Mouse (Mus musculus) heart, embryonic 13.5 days (tissue): ENCODE results near the gene Pcyt1a. TPM values are rescaled to one million over a fixed set of nuclear protein-coding genes. Genes with fewer than 3 reads are reported as not detected.

Source experiments
- ATAC-seq: fragments of 200-750 bp; cut with Nextera tagmentation; 2 replicates; pipeline ENCODE4 v1.8.0; 2017; ENCODE audit warnings: moderate TSS enrichment; ENCODE audit not compliant: insufficient number of reproducible peaks, low FRiP score, low TSS enrichment; ENCODE audit errors: extremely low read depth
- H3K27ac ChIP-seq: fragments of 300-500 bp; sonication (generic); replicated peaks from 2 replicates; pipeline ENCODE4 v1.5.1; 2015; ENCODE audit warnings: moderate library complexity, mild to moderate bottlenecking, inconsistent platforms
- H3K27me3 ChIP-seq: fragments of 300-500 bp; sonication (generic); replicated peaks from 2 replicates; pipeline ENCODE4 v1.6.1; 2015; ENCODE audit warnings: mild to moderate bottlenecking, inconsistent platforms
- H3K36me3 ChIP-seq: fragments of 300-500 bp; sonication (generic); 2 replicates; pipeline ENCODE4 v1.6.1; 2015; ENCODE audit warnings: mild to moderate bottlenecking, inconsistent platforms
- H3K4me1 ChIP-seq: fragments of 300-500 bp; sonication (generic); 2 replicates; pipeline ENCODE4 v1.6.1; 2015; ENCODE audit warnings: inconsistent platforms
- H3K4me2 ChIP-seq: fragments of 300-500 bp; sonication (generic); 2 replicates; pipeline ENCODE4 v1.6.1; 2015; ENCODE audit warnings: inconsistent platforms, mild to moderate bottlenecking, moderate library complexity
- H3K4me3 ChIP-seq: fragments of 300-500 bp; sonication (generic); 2 replicates; pipeline ENCODE4 v1.5.1; 2015; ENCODE audit warnings: moderate library complexity, mild to moderate bottlenecking, inconsistent platforms
- H3K9ac ChIP-seq: fragments of 300-500 bp; sonication (generic); 2 replicates; pipeline ENCODE4 v1.6.1; 2015; ENCODE audit warnings: inconsistent platforms, mild to moderate bottlenecking, moderate library complexity
- H3K9me3 ChIP-seq: fragments of 300-500 bp; sonication (generic); 2 replicates; pipeline ENCODE4 v1.6.1; 2016; ENCODE audit warnings: inconsistent platforms
- WGBS: fragments of 180-500 bp; shearing (Covaris S2); methylation state at CpG from one replicate; pipeline ENCODE4 v1.1.7; 2015; ENCODE audit warnings: mixed read lengths; 5-methylcytosine and 5-hydroxymethylcytosine counted together
- polyA plus RNA-seq: library from polyadenylated mRNA; unstranded; fragments of >200 nt; fragmentation: Nextera tagmentation; extraction: Ambion mirVana; gene quantifications from 2 replicates; pipeline ENCODE4 v1.2.1, GENCODE M21; 2015

Pcyt1a gene
- polyA plus RNA-seq, 1 experiment from 2014 or later = 35.4 TPM

- Histone ChIP-seq H3K9ac (no peak overlapping the region), H3K27ac (no peak overlapping the region), H3K4me3 (no peak overlapping the region), H3K4me1 (peaks cover 5% of the 10 kb centered on the region; the same call in 1 of the 2 replicates), H3K27me3 (no peaks in the 10 kb centered on the region), H3K9me3 (no peaks in the 10 kb centered on the region), H3K4me2 (no peak overlapping the region), H3K36me3 (peaks cover 56% of the 10 kb centered on the region)
- no peak for ATAC-seq
These were observed 25.4 kb downstream of the Pcyt1a start for GRCm38 (mm10) chr16:32456086-32456485.

GRCm38 (mm10) chr16:32456761-32457160 lies 26.0 kb downstream of the Pcyt1a start:
- H3K4me3 ChIP-seq = no peak overlapping the region
- H3K4me1 ChIP-seq = peaks cover 5% of the 10 kb centered on the region; the same call in 1 of the 2 replicates
- no peak overlapping the region for H3K4me2 ChIP-seq
- ATAC-seq = no peak
- H3K9me3 ChIP-seq = no peaks in the 10 kb centered on the region
- H3K9ac ChIP-seq = no peak overlapping the region
- no peak overlapping the region for H3K27ac ChIP-seq
- WGBS = 95% methylated on average over 1 of the region's 1 CpGs
- peaks cover 55% of the 10 kb centered on the region for H3K36me3 ChIP-seq
- no peaks in the 10 kb centered on the region for H3K27me3 ChIP-seq

GRCm38 (mm10) chr16:32457589-32458386 lies 27.1 kb downstream of the Pcyt1a start:
- Histone ChIP-seq H3K27ac (0 out of 2 replicates have a peak overlapping the region, but pooled peaks have one; percentile 17), H3K9ac (no peak overlapping the region), H3K36me3 (peaks cover 55% of the 10 kb centered on the region), H3K4me1 (peaks cover 7% of the 10 kb centered on the region), H3K4me3 (no peak overlapping the region), H3K9me3 (no peaks in the 10 kb centered on the region), H3K27me3 (no peaks in the 10 kb centered on the region), H3K4me2 (no peak overlapping the region)
- WGBS = 60% methylated on average over 10 of the region's 10 CpGs
- ATAC-seq = no peak

GRCm38 (mm10) chr16:32460518-32460917 lies 29.8 kb downstream of the Pcyt1a start:
- Histone ChIP-seq H3K36me3 (peaks cover 58% of the 10 kb centered on the region), H3K27ac (no peak overlapping the region), H3K4me2 (no peak overlapping the region), H3K4me1 (peaks cover 20% of the 10 kb centered on the region), H3K4me3 (no peak overlapping the region), H3K27me3 (no peaks in the 10 kb centered on the region), H3K9ac (no peak overlapping the region), H3K9me3 (no peaks in the 10 kb centered on the region)
- no peak for ATAC-seq
- 54% methylated on average over 4 of the region's 4 CpGs for WGBS

GRCm38 (mm10) chr16:32461713-32462112 lies 31.0 kb downstream of the Pcyt1a start:
- Histone ChIP-seq H3K4me1 (peaks cover 20% of the 10 kb centered on the region), H3K27ac (no peak overlapping the region), H3K36me3 (peaks cover 52% of the 10 kb centered on the region), H3K4me2 (no peak overlapping the region), H3K9ac (no peak overlapping the region), H3K9me3 (no peaks in the 10 kb centered on the region), H3K4me3 (no peak overlapping the region), H3K27me3 (no peaks in the 10 kb centered on the region)
- ATAC-seq = no peak
- WGBS = 95% methylated on average over 5 of the region's 5 CpGs

- peak overlapping the region; percentile 12; the same call in 1 of the 2 replicates for H3K4me2 ChIP-seq
- 84% methylated on average over 16 of the region's 16 CpGs for WGBS
These were observed 32.2 kb downstream of the Pcyt1a start for GRCm38 (mm10) chr16:32462950-32463349.

GRCm38 (mm10) chr16:32463426-32463825 lies 32.7 kb downstream of the Pcyt1a start:
- no peaks in the 10 kb centered on the region for H3K9me3 ChIP-seq
- peak overlapping the region; percentile 82 for H3K27ac ChIP-seq
- H3K4me2 ChIP-seq = peak overlapping the region; percentile 12; the same call in 1 of the 2 replicates
- peaks cover 15% of the 10 kb centered on the region for H3K4me1 ChIP-seq
- ATAC-seq = peak; percentile 31; the same call in 1 of the 2 replicates
- WGBS = 30% methylated on average over 2 of the region's 2 CpGs
- H3K9ac ChIP-seq = no peak overlapping the region
- peaks cover 63% of the 10 kb centered on the region for H3K36me3 ChIP-seq
- no peaks in the 10 kb centered on the region for H3K27me3 ChIP-seq
- H3K4me3 ChIP-seq = no peak overlapping the region

More at GRCm38 (mm10) chr16:32462950-32463349, 32.2 kb downstream of the Pcyt1a start:
- H3K27me3 ChIP-seq = no peaks in the 10 kb centered on the region
- H3K9me3 ChIP-seq = no peaks in the 10 kb centered on the region
- ATAC-seq = no peak
- H3K4me1 ChIP-seq = peaks cover 15% of the 10 kb centered on the region
- no peak overlapping the region for H3K9ac ChIP-seq
- peak overlapping the region; percentile 82 for H3K27ac ChIP-seq
- H3K4me3 ChIP-seq = no peak overlapping the region
- H3K36me3 ChIP-seq = peaks cover 58% of the 10 kb centered on the region

- WGBS = 0% methylated on average over 1 of the region's 1 CpGs
- H3K27ac ChIP-seq = no peak overlapping the region
These were observed 34.2 kb downstream of the Pcyt1a start for GRCm38 (mm10) chr16:32464908-32465307.

GRCm38 (mm10) chr16:32468488-32468887 lies 37.8 kb downstream of the Pcyt1a start:
- 80% methylated on average over 3 of the region's 3 CpGs for WGBS
- Histone ChIP-seq H3K9ac (no peak overlapping the region), H3K4me2 (no peak overlapping the region), H3K27me3 (no peaks in the 10 kb centered on the region; the same call in 1 of the 2 replicates), H3K4me1 (peaks cover 6% of the 10 kb centered on the region), H3K4me3 (no peak overlapping the region), H3K27ac (no peak overlapping the region), H3K36me3 (peaks cover 86% of the 10 kb centered on the region), H3K9me3 (no peaks in the 10 kb centered on the region)
- no peak for ATAC-seq

More at GRCm38 (mm10) chr16:32464908-32465307, 34.2 kb downstream of the Pcyt1a start:
- peaks cover 15% of the 10 kb centered on the region for H3K4me1 ChIP-seq
- H3K4me2 ChIP-seq = no peak overlapping the region
- no peak overlapping the region for H3K4me3 ChIP-seq
- H3K27me3 ChIP-seq = no peaks in the 10 kb centered on the region
- no peaks in the 10 kb centered on the region for H3K9me3 ChIP-seq
- peaks cover 69% of the 10 kb centered on the region for H3K36me3 ChIP-seq
- no peak overlapping the region for H3K9ac ChIP-seq
- ATAC-seq = no peak

GRCm38 (mm10) chr16:32469404-32470105 lies 38.8 kb downstream of the Pcyt1a start:
- Histone ChIP-seq H3K4me2 (no peak overlapping the region), H3K27me3 (no peaks in the 10 kb centered on the region; the same call in 1 of the 2 replicates), H3K36me3 (peaks cover 80% of the 10 kb centered on the region), H3K4me3 (no peak overlapping the region), H3K27ac (no peak overlapping the region), H3K9ac (no peak overlapping the region), H3K9me3 (no peaks in the 10 kb centered on the region), H3K4me1 (no peaks in the 10 kb centered on the region)
- WGBS = 61% methylated on average over 5 of the region's 5 CpGs
- no peak for ATAC-seq

- no peak for ATAC-seq
- Histone ChIP-seq H3K4me3 (no peak overlapping the region), H3K36me3 (peaks cover 59% of the 10 kb centered on the region), H3K9ac (no peak overlapping the region), H3K4me1 (peaks cover 8% of the 10 kb centered on the region), H3K4me2 (no peak overlapping the region), H3K27me3 (no peaks in the 10 kb centered on the region; the same call in 1 of the 2 replicates), H3K27ac (no peak overlapping the region), H3K9me3 (no peaks in the 10 kb centered on the region)
- WGBS = 81% methylated on average over 7 of the region's 7 CpGs
These were observed 41.7 kb downstream of the Pcyt1a start for GRCm38 (mm10) chr16:32472276-32473015.
